Mouse (Mus musculus): ENCODE measurements around the gene Gm10718. TPM values are rescaled to one million over a fixed set of nuclear protein-coding genes. Genes with fewer than 3 reads are reported as not detected.
"Not testable (repeated sequence)": the region's sequence is repeated elsewhere in the genome, so short reads cannot be mapped to it uniquely, and the experiment has no call there.

Gm10718 gene
- not detected for polyA plus RNA-seq (2012; fragmentation: generic; extraction: Trizol)

GRCm38 (mm10) chr9:3023312-3023984, at the start of gene Gm10718:
Gm10718 (plus strand) TSS chr9:3023547.
- H3K79me2 ChIP-seq (ENCODE audit: control insufficient read depth, insufficient read depth); H3K27me3 ChIP-seq (ENCODE audit: control insufficient read depth, insufficient read depth, insufficient read length); H3ac ChIP-seq (ENCODE audit: control insufficient read depth, insufficient read length); H3K36me3 ChIP-seq (ENCODE audit: control insufficient read depth, insufficient read depth); H3K4me3 ChIP-seq; H3K4me2 ChIP-seq (ENCODE audit: low read depth): not testable (repeated sequence)

- not testable (repeated sequence) for H3K4me2 ChIP-seq (ENCODE audit: low read depth); H3ac ChIP-seq (ENCODE audit: control insufficient read depth, insufficient read length); H3K4me3 ChIP-seq; H3K36me3 ChIP-seq (ENCODE audit: control insufficient read depth, insufficient read depth); H3K27me3 ChIP-seq (ENCODE audit: control insufficient read depth, insufficient read depth, insufficient read length); H3K79me2 ChIP-seq (ENCODE audit: control insufficient read depth, insufficient read depth)
Observed at GRCm38 (mm10) chr9:3000445-3000972, 22.8 kb upstream of the Gm10718 start, which contains the start of gene Gm10722. Gm10722 (plus strand) TSS chr9:3000922.

- not testable (repeated sequence) for H3K4me2 ChIP-seq (ENCODE audit: low read depth); H3ac ChIP-seq (ENCODE audit: control insufficient read depth, insufficient read length); H3K79me2 ChIP-seq (ENCODE audit: control insufficient read depth, insufficient read depth); H3K4me3 ChIP-seq; H3K27me3 ChIP-seq (ENCODE audit: control insufficient read depth, insufficient read depth, insufficient read length); H3K36me3 ChIP-seq (ENCODE audit: control insufficient read depth, insufficient read depth)
Observed at GRCm38 (mm10) chr9:3001006-3001405, 22.3 kb upstream of the Gm10718 start.

- H3ac ChIP-seq (ENCODE audit: control insufficient read depth, insufficient read length); H3K36me3 ChIP-seq (ENCODE audit: control insufficient read depth, insufficient read depth); H3K4me3 ChIP-seq; H3K4me2 ChIP-seq (ENCODE audit: low read depth); H3K27me3 ChIP-seq (ENCODE audit: control insufficient read depth, insufficient read depth, insufficient read length); H3K79me2 ChIP-seq (ENCODE audit: control insufficient read depth, insufficient read depth): not testable (repeated sequence)
Observed at GRCm38 (mm10) chr9:3001948-3002659, 21.2 kb upstream of the Gm10718 start.

GRCm38 (mm10) chr9:3002794-3003396, 20.5 kb upstream of the Gm10718 start, which contains the start of gene Gm11168:
Gm11168 (plus strand) TSS chr9:3003346.
- not testable (repeated sequence) for H3K36me3 ChIP-seq (ENCODE audit: control insufficient read depth, insufficient read depth); H3K4me3 ChIP-seq; H3ac ChIP-seq (ENCODE audit: control insufficient read depth, insufficient read length); H3K27me3 ChIP-seq (ENCODE audit: control insufficient read depth, insufficient read depth, insufficient read length); H3K79me2 ChIP-seq (ENCODE audit: control insufficient read depth, insufficient read depth); H3K4me2 ChIP-seq (ENCODE audit: low read depth)

GRCm38 (mm10) chr9:3006179-3006578, 17.2 kb upstream of the Gm10718 start:
- not testable (repeated sequence) for H3K4me2 ChIP-seq (ENCODE audit: low read depth); H3ac ChIP-seq (ENCODE audit: control insufficient read depth, insufficient read length); H3K36me3 ChIP-seq (ENCODE audit: control insufficient read depth, insufficient read depth); H3K79me2 ChIP-seq (ENCODE audit: control insufficient read depth, insufficient read depth); H3K4me3 ChIP-seq; H3K27me3 ChIP-seq (ENCODE audit: control insufficient read depth, insufficient read depth, insufficient read length)

GRCm38 (mm10) chr9:3006636-3007035, 16.7 kb upstream of the Gm10718 start:
- H3K79me2 ChIP-seq (ENCODE audit: control insufficient read depth, insufficient read depth); H3K27me3 ChIP-seq (ENCODE audit: control insufficient read depth, insufficient read depth, insufficient read length); H3K4me3 ChIP-seq; H3K4me2 ChIP-seq (ENCODE audit: low read depth); H3ac ChIP-seq (ENCODE audit: control insufficient read depth, insufficient read length); H3K36me3 ChIP-seq (ENCODE audit: control insufficient read depth, insufficient read depth): not testable (repeated sequence)

GRCm38 (mm10) chr9:3007272-3007671, 16.1 kb upstream of the Gm10718 start:
- H3K4me2 ChIP-seq (ENCODE audit: low read depth); H3K36me3 ChIP-seq (ENCODE audit: control insufficient read depth, insufficient read depth); H3K27me3 ChIP-seq (ENCODE audit: control insufficient read depth, insufficient read depth, insufficient read length); H3K79me2 ChIP-seq (ENCODE audit: control insufficient read depth, insufficient read depth); H3ac ChIP-seq (ENCODE audit: control insufficient read depth, insufficient read length); H3K4me3 ChIP-seq: not testable (repeated sequence)

- not testable (repeated sequence) for H3K36me3 ChIP-seq (ENCODE audit: control insufficient read depth, insufficient read depth); H3K4me2 ChIP-seq (ENCODE audit: low read depth); H3ac ChIP-seq (ENCODE audit: control insufficient read depth, insufficient read length); H3K27me3 ChIP-seq (ENCODE audit: control insufficient read depth, insufficient read depth, insufficient read length); H3K79me2 ChIP-seq (ENCODE audit: control insufficient read depth, insufficient read depth); H3K4me3 ChIP-seq
Observed at GRCm38 (mm10) chr9:3009331-3009730, 14.0 kb upstream of the Gm10718 start.

GRCm38 (mm10) chr9:3012054-3012621, 11.2 kb upstream of the Gm10718 start:
- H3K4me3 ChIP-seq; H3K36me3 ChIP-seq (ENCODE audit: control insufficient read depth, insufficient read depth); H3K79me2 ChIP-seq (ENCODE audit: control insufficient read depth, insufficient read depth); H3ac ChIP-seq (ENCODE audit: control insufficient read depth, insufficient read length); H3K4me2 ChIP-seq (ENCODE audit: low read depth); H3K27me3 ChIP-seq (ENCODE audit: control insufficient read depth, insufficient read depth, insufficient read length): not testable (repeated sequence)

GRCm38 (mm10) chr9:3012733-3013279, 10.5 kb upstream of the Gm10718 start, which contains the start of gene Gm10721:
Gm10721 (plus strand) TSS chr9:3013140.
- H3K79me2 ChIP-seq (ENCODE audit: control insufficient read depth, insufficient read depth); H3ac ChIP-seq (ENCODE audit: control insufficient read depth, insufficient read length); H3K27me3 ChIP-seq (ENCODE audit: control insufficient read depth, insufficient read depth, insufficient read length); H3K4me3 ChIP-seq; H3K36me3 ChIP-seq (ENCODE audit: control insufficient read depth, insufficient read depth); H3K4me2 ChIP-seq (ENCODE audit: low read depth): not testable (repeated sequence)

GRCm38 (mm10) chr9:3015354-3015753, 8.0 kb upstream of the Gm10718 start, which contains the start of gene Gm10720:
Gm10720 (plus strand) TSS chr9:3015654.
- H3K4me3 ChIP-seq; H3K4me2 ChIP-seq (ENCODE audit: low read depth); H3ac ChIP-seq (ENCODE audit: control insufficient read depth, insufficient read length); H3K79me2 ChIP-seq (ENCODE audit: control insufficient read depth, insufficient read depth); H3K36me3 ChIP-seq (ENCODE audit: control insufficient read depth, insufficient read depth); H3K27me3 ChIP-seq (ENCODE audit: control insufficient read depth, insufficient read depth, insufficient read length): not testable (repeated sequence)

Data from myocyte (in vitro differentiated cells).